In genomic region chr8:104247908-104248275, GRCm38 (mm10) we compare ENCODE assay signal across 8 mouse cellular contexts. TPM values are rescaled to one million over a fixed set of nuclear protein-coding genes. Genes with fewer than 3 reads are reported as not detected.
DNase-seq lines count a peak whose midpoint lies in the region; ATAC-seq and TF ChIP-seq lines count a peak whose summit lies in the region.

No protein-coding gene starts in this region.

- TF ChIP-seq CTCF in heart, postnatal 0 days (IDR thresholded peaks at IDR 0.05; ENCODE audit: low read depth) = no peak

- H3K9me3 ChIP-seq in heart, postnatal 0 days (replicated peaks; ENCODE audit: control insufficient read depth, low read length) = no peaks in the 10 kb centered on the region
- no peaks in the 10 kb centered on the region for H3K9me3 ChIP-seq in limb, embryonic 15.5 days

- peak; percentile 15 for DNase-seq in urinary bladder, postnatal 25 days (ENCODE audit: low spot score)
- no peak for DNase-seq in urinary bladder, adult 2 months (ENCODE audit: low spot score)
- DNase-seq in cerebellum, adult 8-10 months = peak; percentile 31
- DNase-seq in heart, postnatal 0 days (ENCODE audit: low spot score) = no peak
- DNase-seq in naive thymus-derived CD4-positive, alpha-beta T cell, adult 2 months (ENCODE audit: low read depth) = peak; percentile 70
- no peak for DNase-seq in adrenal gland, postnatal 4 days (ENCODE audit: low spot score in 2 of 2)
- DNase-seq in urinary bladder, postnatal 4 days (ENCODE audit: low spot score in 2 of 2) = no peak

- no peak for ATAC-seq in heart, postnatal 0 days (ENCODE audit: insufficient read depth, low read depth)
- no peak for ATAC-seq in limb, embryonic 15.5 days (ENCODE audit: insufficient number of reproducible peaks, low FRiP score, low TSS enrichment, low read depth)

- peak overlapping the region; percentile 77 for H3K9ac ChIP-seq in heart, postnatal 0 days (replicated peaks; ENCODE audit: low read depth, low read length)
- H3K9ac ChIP-seq in limb, embryonic 15.5 days = peak overlapping the region; percentile 75

- H3K27me3 ChIP-seq in heart, postnatal 0 days (ENCODE audit: control insufficient read depth, insufficient read depth, low read length) = no peaks in the 10 kb centered on the region
- H3K27me3 ChIP-seq in limb, embryonic 15.5 days = no peaks in the 10 kb centered on the region

- H3K36me3 ChIP-seq in heart, postnatal 0 days (replicated peaks; ENCODE audit: control insufficient read depth, insufficient read depth, low read length) = peaks cover 3% of the 10 kb centered on the region; the same call in 1 of the 2 replicates
- peaks cover 13% of the 10 kb centered on the region; the same call in 1 of the 2 replicates for H3K36me3 ChIP-seq in limb, embryonic 15.5 days

- peaks cover 9% of the 10 kb centered on the region for H3K4me1 ChIP-seq in heart, postnatal 0 days (ENCODE audit: control insufficient read depth, insufficient read depth)
- H3K4me1 ChIP-seq in limb, embryonic 15.5 days = peaks cover 23% of the 10 kb centered on the region

- H3K4me3 ChIP-seq in heart, postnatal 0 days (ENCODE audit: low read depth, low read length) = peak overlapping the region; percentile 88
- H3K4me3 ChIP-seq in limb, embryonic 15.5 days = peak overlapping the region; percentile 97

- TF ChIP-seq EP300 in heart, postnatal 0 days (IDR thresholded peaks at IDR 0.05; ENCODE audit: low read depth) = no peak

- H3K27ac ChIP-seq in heart, postnatal 0 days (ENCODE audit: low read depth) = peak overlapping the region; percentile 43; the same call in 1 of the 2 replicates
- peak overlapping the region; percentile 75 for H3K27ac ChIP-seq in limb, embryonic 15.5 days

- H3K4me2 ChIP-seq in heart, postnatal 0 days (ENCODE audit: low read depth, low read length) = peak overlapping the region; percentile 84
- H3K4me2 ChIP-seq in limb, embryonic 15.5 days = peak overlapping the region; percentile 73

- 5% methylated on average over 11 of the region's 11 CpGs for WGBS in heart, postnatal 0 days
- WGBS in limb, embryonic 15.5 days = 3% methylated on average over 11 of the region's 11 CpGs

RNA-seq across cellular contexts. Expression of gene Tk2, which starts 0.5 kb away (rescaled TPM):
- polyA plus RNA-seq in urinary bladder, adult 2 months (2012; rRNA removed) = 37.8 and 41.4 TPM in 2 replicates
- total RNA-seq in heart, postnatal 0 days (2014; rRNA removed; ENCODE audit: low replicate concordance) = 6.3 and 10.7 TPM in 2 replicates
- 7.7 and 9.9 TPM in 2 replicates for polyA plus RNA-seq in heart, postnatal 0 days (2015; fragmentation: Nextera tagmentation; extraction: Ambion mirVana)
- 16.2 and 18.0 TPM in 2 replicates for polyA plus RNA-seq in limb, embryonic 15.5 days (2015; fragmentation: Nextera tagmentation; extraction: Ambion mirVana)
- total RNA-seq in adrenal gland, postnatal 4 days (2021) = 10 to 100 TPM; 60.1 to 71.0 TPM

RNA-seq across cellular contexts. Expression of gene Cklf, which starts 2.8 kb away (rescaled TPM):
- polyA plus RNA-seq in urinary bladder, adult 2 months (2012; rRNA removed) = 19.0 and 27.8 TPM in 2 replicates
- total RNA-seq in heart, postnatal 0 days (2014; rRNA removed; ENCODE audit: low replicate concordance) = 1.7 and 11.5 TPM in 2 replicates
- 13.3 and 15.0 TPM in 2 replicates for polyA plus RNA-seq in heart, postnatal 0 days (2015; fragmentation: Nextera tagmentation; extraction: Ambion mirVana)
- polyA plus RNA-seq in limb, embryonic 15.5 days (2015; fragmentation: Nextera tagmentation; extraction: Ambion mirVana) = 36.9 and 38.4 TPM in 2 replicates
- total RNA-seq in adrenal gland, postnatal 4 days (2021) = 10 to 100 TPM; 67.3 to 71.8 TPM

RNA-seq across cellular contexts. Expression of gene Cmtm2a, which starts 45.1 kb away (rescaled TPM):
- polyA plus RNA-seq in urinary bladder, adult 2 months (2012; rRNA removed) = not detected in 2 replicates
- not detected in 2 replicates for total RNA-seq in heart, postnatal 0 days (2014; rRNA removed; ENCODE audit: low replicate concordance)
- polyA plus RNA-seq in heart, postnatal 0 days (2015; fragmentation: Nextera tagmentation; extraction: Ambion mirVana) = not detected in 2 replicates
- not detected in 2 replicates for polyA plus RNA-seq in limb, embryonic 15.5 days (2015; fragmentation: Nextera tagmentation; extraction: Ambion mirVana)
- total RNA-seq in adrenal gland, postnatal 4 days (2021) = not detected

Comparison
In these comparisons a context has a peak if more than half of its experiments do, and no peak if none do; other contexts are left out.
1. DNase-seq: peak in urinary bladder, postnatal 25 days (single experiment), cerebellum, adult 8-10 months (single experiment) and naive thymus-derived CD4-positive, alpha-beta T cell, adult 2 months (single experiment); none in urinary bladder, adult 2 months (single experiment), heart, postnatal 0 days (single experiment), adrenal gland, postnatal 4 days (0 of 2) and urinary bladder, postnatal 4 days (0 of 2).